30 mouse cellular contexts compared by ENCODE assay signal in genomic region chr16:72531337-72531736, GRCm38 (mm10).
A peak's percentile ranks its signal among the peaks of the same experiment; 100 is the strongest.
DNase-seq lines count a peak whose midpoint lies in the region; ATAC-seq lines count a peak whose summit lies in the region.
"Had no signal": no experiment of that assay in that cellular context is flagged by ENCODE, and none has a peak within 500 bp of the region (broad histone marks: within the 10 kb centered on the region; RNA-seq: fewer than 3 reads in every experiment).

No protein-coding gene starts in this region.

- no peak for ATAC-seq in hindbrain, embryonic 12.5 days (ENCODE audit: low FRiP score)
- ATAC-seq in hindbrain, embryonic 13.5 days (ENCODE audit: low FRiP score), result no peak
- ATAC-seq in midbrain, embryonic 13.5 days, result 0 out of 2 replicates have a peak, but pooled peaks have one; percentile 20
- ATAC-seq in midbrain, embryonic 11.5 days (ENCODE audit: low FRiP score), result no peak
- ATAC-seq in neural tube, embryonic 15.5 days (ENCODE audit: low FRiP score), result peak; percentile 55; the same call in 1 of the 2 replicates
- ATAC-seq: forebrain, embryonic 15.5 days; hindbrain, embryonic 16.5 days; Patski had no signal

- no peak for DNase-seq in midbrain, embryonic 11.5 days (ENCODE audit: low spot score, missing footprints)
- peak; percentile 31 for DNase-seq in retina, embryonic 14.5 days (ENCODE audit: low spot score)
- DNase-seq in retina, postnatal 1 day, result no peak
- DNase-seq in adrenal gland, adult 18-20 months (ENCODE audit: low spot score in 2 of 2), result no peak
- DNase-seq: adrenal gland, adult 2 months; adrenal gland, postnatal 14 days; B cell, adult 2 months; cerebellum, adult 11-12 months; cerebellum, adult 8-10 months; cerebellum, postnatal 10 days; cerebellum, postnatal 36 days; embryo, embryonic 11 days; gastrocnemius, postnatal 25 days; heart, adult 18-20 months; heart, postnatal 14 days had no signal

- H3K4me1 ChIP-seq in hindbrain, embryonic 12.5 days, result no peaks in the 10 kb centered on the region
- peaks cover 7% of the 10 kb centered on the region for H3K4me1 ChIP-seq in hindbrain, embryonic 13.5 days (replicated peaks)
- H3K4me1 ChIP-seq in midbrain, embryonic 13.5 days (replicated peaks), result peaks cover 3% of the 10 kb centered on the region
- H3K4me1 ChIP-seq in midbrain, embryonic 11.5 days (ENCODE audit: control insufficient read depth, insufficient read depth, low read length), result no peaks in the 10 kb centered on the region
- peaks cover 4% of the 10 kb centered on the region for H3K4me1 ChIP-seq in neural tube, embryonic 15.5 days
- H3K4me1 ChIP-seq: embryonic facial prominence, embryonic 10.5 days; heart, embryonic 10.5 days; heart, embryonic 13.5 days had no signal

- H3K4me2 ChIP-seq in hindbrain, embryonic 12.5 days (replicated peaks), result no peak overlapping the region
- no peak overlapping the region for H3K4me2 ChIP-seq in hindbrain, embryonic 13.5 days
- no peak overlapping the region for H3K4me2 ChIP-seq in midbrain, embryonic 13.5 days (replicated peaks)
- no peak overlapping the region for H3K4me2 ChIP-seq in midbrain, embryonic 11.5 days
- H3K4me2 ChIP-seq in neural tube, embryonic 15.5 days, result no peak overlapping the region
- H3K4me2 ChIP-seq: embryonic facial prominence, embryonic 13.5 days; forebrain, embryonic 12.5 days; forebrain, embryonic 15.5 days; heart, embryonic 13.5 days had no signal

- H3K4me3 ChIP-seq in hindbrain, embryonic 12.5 days, result no peak overlapping the region
- no peak overlapping the region for H3K4me3 ChIP-seq in hindbrain, embryonic 13.5 days
- no peak overlapping the region for H3K4me3 ChIP-seq in midbrain, embryonic 13.5 days (replicated peaks)
- H3K4me3 ChIP-seq in midbrain, embryonic 11.5 days (ENCODE audit: low read depth, low read length), result no peak overlapping the region
- H3K4me3 ChIP-seq in neural tube, embryonic 15.5 days (replicated peaks), result no peak overlapping the region
- H3K4me3 ChIP-seq: embryonic facial prominence, embryonic 10.5 days; embryonic facial prominence, embryonic 13.5 days; erythroblast, embryonic 14.5 days; forebrain, embryonic 12.5 days; forebrain, embryonic 15.5 days; heart, embryonic 10.5 days; heart, embryonic 13.5 days had no signal

- H3K27me3 ChIP-seq in hindbrain, embryonic 12.5 days, result no peaks in the 10 kb centered on the region
- no peaks in the 10 kb centered on the region for H3K27me3 ChIP-seq in hindbrain, embryonic 13.5 days
- no peaks in the 10 kb centered on the region for H3K27me3 ChIP-seq in midbrain, embryonic 13.5 days
- no peaks in the 10 kb centered on the region for H3K27me3 ChIP-seq in midbrain, embryonic 11.5 days (ENCODE audit: control insufficient read depth, insufficient read depth, low read length)
- no peaks in the 10 kb centered on the region for H3K27me3 ChIP-seq in neural tube, embryonic 15.5 days (replicated peaks)
- H3K27me3 ChIP-seq: CH12.LX; embryonic facial prominence, embryonic 13.5 days; forebrain, embryonic 12.5 days; forebrain, embryonic 15.5 days; heart, embryonic 13.5 days; Patski had no signal

- peak overlapping the region; percentile 30; the same call in 1 of the 2 replicates for H3K27ac ChIP-seq in hindbrain, embryonic 12.5 days
- H3K27ac ChIP-seq in hindbrain, embryonic 13.5 days, result no peak overlapping the region
- H3K27ac ChIP-seq in midbrain, embryonic 13.5 days, result no peak overlapping the region; the same call in 1 of the 2 replicates
- H3K27ac ChIP-seq in midbrain, embryonic 11.5 days (ENCODE audit: low read depth, low read length), result no peak overlapping the region
- no peak overlapping the region for H3K27ac ChIP-seq in neural tube, embryonic 15.5 days (replicated peaks)
- H3K27ac ChIP-seq: embryonic facial prominence, embryonic 10.5 days; embryonic facial prominence, embryonic 13.5 days; forebrain, embryonic 12.5 days; forebrain, embryonic 15.5 days; heart, embryonic 10.5 days; heart, embryonic 13.5 days had no signal

- no peaks in the 10 kb centered on the region for H3K36me3 ChIP-seq in hindbrain, embryonic 12.5 days
- H3K36me3 ChIP-seq in hindbrain, embryonic 13.5 days, result no peaks in the 10 kb centered on the region
- no peaks in the 10 kb centered on the region for H3K36me3 ChIP-seq in midbrain, embryonic 13.5 days
- no peaks in the 10 kb centered on the region for H3K36me3 ChIP-seq in midbrain, embryonic 11.5 days (ENCODE audit: control insufficient read depth, insufficient read depth, low read length)
- H3K36me3 ChIP-seq in neural tube, embryonic 15.5 days, result no peaks in the 10 kb centered on the region
- H3K36me3 ChIP-seq: embryonic facial prominence, embryonic 10.5 days; embryonic facial prominence, embryonic 13.5 days; forebrain, embryonic 12.5 days; forebrain, embryonic 15.5 days; G1E; heart, embryonic 10.5 days; heart, embryonic 13.5 days had no signal

- no peak overlapping the region for H3K9ac ChIP-seq in hindbrain, embryonic 12.5 days
- H3K9ac ChIP-seq in hindbrain, embryonic 13.5 days, result no peak overlapping the region
- H3K9ac ChIP-seq in midbrain, embryonic 13.5 days (replicated peaks), result no peak overlapping the region
- H3K9ac ChIP-seq in midbrain, embryonic 11.5 days (ENCODE audit: low read length), result no peak overlapping the region
- no peak overlapping the region for H3K9ac ChIP-seq in neural tube, embryonic 15.5 days (replicated peaks)
- H3K9ac ChIP-seq: embryonic facial prominence, embryonic 13.5 days; forebrain, embryonic 12.5 days; forebrain, embryonic 15.5 days; heart, embryonic 13.5 days had no signal

- H3K9me3 ChIP-seq in hindbrain, embryonic 12.5 days (replicated peaks), result no peaks in the 10 kb centered on the region
- no peaks in the 10 kb centered on the region for H3K9me3 ChIP-seq in hindbrain, embryonic 13.5 days
- H3K9me3 ChIP-seq in midbrain, embryonic 13.5 days, result no peaks in the 10 kb centered on the region
- H3K9me3 ChIP-seq in midbrain, embryonic 11.5 days (ENCODE audit: control insufficient read depth, low read length), result no peaks in the 10 kb centered on the region
- no peaks in the 10 kb centered on the region for H3K9me3 ChIP-seq in neural tube, embryonic 15.5 days (replicated peaks)
- H3K9me3 ChIP-seq: embryonic facial prominence, embryonic 10.5 days; embryonic facial prominence, embryonic 13.5 days; forebrain, embryonic 12.5 days; forebrain, embryonic 15.5 days; heart, embryonic 10.5 days; heart, embryonic 13.5 days had no signal

- 33% methylated on average over 2 of the region's 2 CpGs for WGBS in hindbrain, embryonic 12.5 days
- WGBS in hindbrain, embryonic 13.5 days, result 50% methylated on average over 2 of the region's 2 CpGs
- 55% methylated on average over 2 of the region's 2 CpGs for WGBS in midbrain, embryonic 13.5 days
- WGBS in midbrain, embryonic 11.5 days, result 59% methylated on average over 2 of the region's 2 CpGs
- WGBS in neural tube, embryonic 15.5 days, result 29% methylated on average over 2 of the region's 2 CpGs

Comparison
In these comparisons a context has a peak if more than half of its experiments do, and no peak if none do; other contexts are left out.
1. ATAC-seq: peak in midbrain, embryonic 13.5 days (single experiment) and neural tube, embryonic 15.5 days (single experiment); none in hindbrain, embryonic 12.5 days (single experiment), hindbrain, embryonic 13.5 days (single experiment) and midbrain, embryonic 11.5 days (single experiment).